Mouse (Mus musculus): ENCODE data around the gene Tnfrsf9. TPM values are rescaled to one million over a fixed set of nuclear protein-coding genes. Genes with fewer than 3 reads are reported as not detected.
A peak's percentile ranks its signal among the peaks of the same experiment; 100 is the strongest.

Gene Tnfrsf9
- polyA plus RNA-seq, 1 experiment: 0.08 TPM

DNA sequence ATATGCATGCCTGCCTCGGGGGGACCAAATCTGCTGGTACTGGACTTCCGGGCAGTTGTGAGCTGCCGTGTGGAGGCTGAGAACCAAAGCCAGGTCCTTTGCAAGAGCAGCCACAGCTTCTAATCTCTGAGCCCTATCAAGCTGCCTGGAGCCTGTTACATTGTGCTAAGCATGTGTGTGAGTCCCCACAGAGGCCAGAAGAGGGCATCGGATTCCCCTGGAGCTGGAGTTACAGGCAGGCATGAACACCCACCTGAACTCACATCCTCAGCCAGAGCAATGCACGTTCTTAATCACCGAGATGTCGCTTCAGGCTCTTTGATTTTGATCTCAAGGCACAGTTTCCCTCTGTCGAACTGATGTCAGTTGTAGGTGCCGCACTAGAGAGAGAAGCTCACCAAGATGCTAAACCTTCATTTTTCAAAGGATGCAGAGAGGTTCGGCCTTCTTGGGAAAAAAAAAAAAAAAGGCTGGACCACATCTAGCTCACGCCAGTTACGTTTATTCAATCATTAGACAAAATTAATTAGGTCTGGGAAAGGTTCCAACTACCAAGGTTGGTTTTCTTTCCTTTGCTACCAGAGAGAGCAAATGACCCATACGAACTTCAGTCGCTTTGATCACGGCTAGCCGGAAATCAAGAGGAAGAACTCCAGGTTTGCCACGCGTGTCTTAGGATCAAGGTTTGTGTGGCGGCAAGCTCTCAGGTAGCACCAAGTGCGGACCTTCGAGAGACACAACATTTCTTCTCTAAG, 64.0 kb downstream of the Tnfrsf9 start:
- TF ChIP-seq MYOG (IDR thresholded peaks at IDR 0.05; ENCODE audit: control insufficient read depth, extremely low read depth, insufficient read length): no peak
- no peak for TF ChIP-seq CEBPB (IDR thresholded peaks at IDR 0.05; ENCODE audit: low read depth)
- TF ChIP-seq MYOD1 (IDR thresholded peaks at IDR 0.05; ENCODE audit: control insufficient read depth, insufficient read length, low read depth): no peak
- TF ChIP-seq FOSL1 (IDR thresholded peaks at IDR 0.05; ENCODE audit: insufficient read depth, low read length, poor library complexity, severe bottlenecking): no peak
- no peak for TF ChIP-seq MAX (IDR thresholded peaks at IDR 0.05)
- no peak for TF ChIP-seq USF1 (IDR thresholded peaks at IDR 0.05; ENCODE audit: low read depth)
- TF ChIP-seq CTCF (IDR thresholded peaks at IDR 0.05; ENCODE audit: control insufficient read depth, insufficient read depth, insufficient read length): no peak

DNA sequence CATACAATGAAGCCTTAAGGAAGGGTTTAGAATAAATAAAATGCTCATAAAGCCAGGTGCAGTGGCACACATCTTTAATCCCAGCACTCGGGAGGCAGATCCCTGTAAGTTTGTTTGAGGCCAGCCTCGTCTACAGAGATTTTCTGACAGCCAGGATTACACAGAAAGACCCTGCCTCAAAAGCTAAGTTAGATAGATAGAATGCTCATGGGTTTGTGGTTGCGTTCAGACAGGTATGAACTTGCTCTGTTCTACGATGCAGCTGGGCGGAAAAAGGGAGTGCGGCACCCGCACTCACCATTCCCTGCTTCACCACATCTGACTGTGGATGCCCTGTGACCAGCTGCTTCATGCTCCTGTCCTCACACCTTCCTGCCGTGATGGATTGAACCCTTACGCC, 65.1 kb downstream of the Tnfrsf9 start:
- Histone ChIP-seq H3K27me3 (ENCODE audit: control insufficient read depth, insufficient read depth, insufficient read length) (no peaks in the 10 kb centered on the region), H3K4me3 (ENCODE audit: insufficient read depth, poor library complexity, severe bottlenecking) (no peak overlapping the region), H3K36me3 (ENCODE audit: control insufficient read depth, insufficient read depth) (no peaks in the 10 kb centered on the region), H3K79me3 (ENCODE audit: low read depth) (no peaks in the 10 kb centered on the region), H3ac (ENCODE audit: control insufficient read depth, insufficient read length, low read depth) (no peak overlapping the region), H3K79me2 (ENCODE audit: control insufficient read depth, insufficient read depth) (no peaks in the 10 kb centered on the region)
- TF ChIP-seq FOSL1 (IDR thresholded peaks at IDR 0.05; ENCODE audit: insufficient read depth, low read length, poor library complexity, severe bottlenecking) (no peak), MYOD1 (IDR thresholded peaks at IDR 0.05; ENCODE audit: control insufficient read depth, insufficient read length, low read depth) (no peak), CTCF (IDR thresholded peaks at IDR 0.05; ENCODE audit: control insufficient read depth, insufficient read depth, insufficient read length) (no peak), CEBPB (IDR thresholded peaks at IDR 0.05; ENCODE audit: low read depth) (no peak), MAX (IDR thresholded peaks at IDR 0.05) (no peak), USF1 (IDR thresholded peaks at IDR 0.05; ENCODE audit: low read depth) (no peak), MYOG (IDR thresholded peaks at IDR 0.05; ENCODE audit: control insufficient read depth, extremely low read depth, insufficient read length) (no peak)

More for the DNA sequence above, 64.0 kb downstream of the Tnfrsf9 start:
- Histone ChIP-seq H3K79me2 (ENCODE audit: control insufficient read depth, insufficient read depth) (no peaks in the 10 kb centered on the region), H3K36me3 (ENCODE audit: control insufficient read depth, insufficient read depth) (no peaks in the 10 kb centered on the region), H3K79me3 (ENCODE audit: low read depth) (no peaks in the 10 kb centered on the region), H3K27me3 (ENCODE audit: control insufficient read depth, insufficient read depth, insufficient read length) (no peaks in the 10 kb centered on the region), H3ac (ENCODE audit: control insufficient read depth, insufficient read length, low read depth) (no peak overlapping the region), H3K4me3 (ENCODE audit: insufficient read depth, poor library complexity, severe bottlenecking) (no peak overlapping the region)

DNA sequence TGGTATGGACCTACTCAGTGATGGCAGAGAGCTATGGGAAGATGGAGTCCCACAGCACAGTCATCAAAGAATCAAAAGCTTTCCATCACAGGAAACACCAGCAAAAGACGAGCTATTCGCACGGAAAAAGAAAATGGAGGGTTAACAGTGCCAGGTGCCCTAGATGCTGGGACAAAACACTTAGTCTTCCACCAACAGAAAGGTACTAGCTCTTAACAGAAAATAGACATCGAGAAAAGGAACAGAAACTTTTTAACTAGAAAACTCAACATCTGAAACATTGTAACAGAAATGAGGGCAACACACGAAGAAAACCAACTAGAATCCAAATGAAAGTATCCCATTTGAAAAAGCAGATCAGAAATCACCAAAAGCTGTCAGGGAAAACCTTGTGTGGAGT, 65.8 kb downstream of the Tnfrsf9 start:
- no peak overlapping the region for H3ac ChIP-seq (ENCODE audit: control insufficient read depth, insufficient read length, low read depth)
- H3K36me3 ChIP-seq (ENCODE audit: control insufficient read depth, insufficient read depth): no peaks in the 10 kb centered on the region
- no peaks in the 10 kb centered on the region for H3K27me3 ChIP-seq (ENCODE audit: control insufficient read depth, insufficient read depth, insufficient read length)
- H3K4me3 ChIP-seq (ENCODE audit: insufficient read depth, poor library complexity, severe bottlenecking): no peak overlapping the region
- H3K79me3 ChIP-seq (ENCODE audit: low read depth): no peaks in the 10 kb centered on the region
- TF ChIP-seq FOSL1 (IDR thresholded peaks at IDR 0.05; ENCODE audit: insufficient read depth, low read length, poor library complexity, severe bottlenecking): no peak
- no peak for TF ChIP-seq MYOD1 (IDR thresholded peaks at IDR 0.05; ENCODE audit: control insufficient read depth, insufficient read length, low read depth)
- H3K79me2 ChIP-seq (ENCODE audit: control insufficient read depth, insufficient read depth): no peaks in the 10 kb centered on the region

DNA sequence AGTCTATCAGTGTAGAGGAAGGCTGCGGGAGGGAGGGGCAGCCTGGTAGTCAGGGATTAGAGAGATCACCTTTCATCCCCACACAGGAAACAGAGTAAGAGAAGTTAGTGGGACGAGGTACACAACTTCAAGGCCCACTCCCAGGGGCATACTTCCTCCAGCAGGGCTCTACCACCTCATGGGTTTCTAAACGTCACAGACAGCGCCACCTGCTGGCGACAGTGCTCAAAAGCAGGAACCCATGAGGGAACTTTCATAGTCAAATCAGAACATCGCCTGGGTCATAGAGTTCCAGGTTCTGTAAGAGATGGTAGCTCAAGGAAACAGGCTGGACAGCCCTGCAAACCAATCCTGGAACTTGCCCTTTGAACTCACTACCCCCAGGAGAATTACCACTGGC, 75.8 kb downstream of the Tnfrsf9 start:
- H3K79me3 ChIP-seq (ENCODE audit: low read depth): no peaks in the 10 kb centered on the region
- no peak for TF ChIP-seq MAX (IDR thresholded peaks at IDR 0.05)
- no peak for TF ChIP-seq USF1 (IDR thresholded peaks at IDR 0.05; ENCODE audit: low read depth)
- peak; percentile 21 for TF ChIP-seq CTCF (IDR thresholded peaks at IDR 0.05; ENCODE audit: control insufficient read depth, insufficient read depth, insufficient read length)
- TF ChIP-seq FOSL1 (IDR thresholded peaks at IDR 0.05; ENCODE audit: insufficient read depth, low read length, poor library complexity, severe bottlenecking): no peak
- no peaks in the 10 kb centered on the region for H3K27me3 ChIP-seq (ENCODE audit: control insufficient read depth, insufficient read depth, insufficient read length)
- no peak overlapping the region for H3K4me3 ChIP-seq (ENCODE audit: insufficient read depth, poor library complexity, severe bottlenecking)
- H3K36me3 ChIP-seq (ENCODE audit: control insufficient read depth, insufficient read depth): no peaks in the 10 kb centered on the region
- H3ac ChIP-seq (ENCODE audit: control insufficient read depth, insufficient read length, low read depth): no peak overlapping the region
- H3K79me2 ChIP-seq (ENCODE audit: control insufficient read depth, insufficient read depth): no peaks in the 10 kb centered on the region

Other genes with a start within 250 kb of the Tnfrsf9 start
- 111 TPM for gene Errfi1, start 60.6 kb upstream of the Tnfrsf9 start, polyA plus RNA-seq (2012; fragmentation: generic; extraction: Trizol)
- 323 TPM for gene Park7, start 125 bp upstream of the Tnfrsf9 start, polyA plus RNA-seq (2012; fragmentation: generic; extraction: Trizol)
- gene Uts2, start 82.5 kb downstream of the Tnfrsf9 start, polyA plus RNA-seq (2012; fragmentation: generic; extraction: Trizol): not detected
- gene Per3, start 130.1 kb downstream of the Tnfrsf9 start, polyA plus RNA-seq (2012; fragmentation: generic; extraction: Trizol): 1.6 TPM
- 40.4 TPM for gene Vamp3, start 143.4 kb downstream of the Tnfrsf9 start, polyA plus RNA-seq (2012; fragmentation: generic; extraction: Trizol)
- gene Gm13090, start 175.0 kb downstream of the Tnfrsf9 start, polyA plus RNA-seq (2012; fragmentation: generic; extraction: Trizol): not detected